Mouse (Mus musculus): Measurements from ENCODE around the gene Rgl2. TPM values are rescaled to one million over a fixed set of nuclear protein-coding genes. Genes with fewer than 3 reads are reported as not detected.
"Not testable (repeated sequence)": the region's sequence is repeated elsewhere in the genome, so short reads cannot be mapped to it uniquely, and the experiment has no call there.

The Rgl2 gene
- polyA plus RNA-seq, 1 experiment: 171 TPM

- Histone ChIP-seq H3K4me3 (replicated peaks; ENCODE audit: insufficient read depth, low read depth, low read length) (no peak overlapping the region), H3K4me1 (ENCODE audit: control insufficient read depth, insufficient read depth, low read length) (no peaks in the 10 kb centered on the region), H3K27ac (ENCODE audit: insufficient read depth, low read length) (no peak overlapping the region), H3K27me3 (ENCODE audit: control insufficient read depth, insufficient read depth, low read length) (no peaks in the 10 kb centered on the region)
- no peak for DNase-seq
- WGBS: 13% methylated on average over 7 of the region's 7 CpGs
- no peak for TF ChIP-seq CTCF (IDR thresholded peaks at IDR 0.05; ENCODE audit: borderline replicate concordance, insufficient read depth, low read depth, low read length)
- no peak for TF ChIP-seq POLR2A (IDR thresholded peaks at IDR 0.05; ENCODE audit: borderline replicate concordance, insufficient read depth, low read length)
Measured at GRCm38 (mm10) chr17:33892429-33892828, 36.9 kb upstream of the Rgl2 start.

- DNase-seq; H3K4me1 ChIP-seq (ENCODE audit: control insufficient read depth, insufficient read depth, low read length); H3K27me3 ChIP-seq (ENCODE audit: control insufficient read depth, insufficient read depth, low read length); H3K4me3 ChIP-seq (replicated peaks; ENCODE audit: insufficient read depth, low read depth, low read length); H3K27ac ChIP-seq (ENCODE audit: insufficient read depth, low read length): not testable (repeated sequence)
- 83% methylated on average over 4 of the region's 4 CpGs for WGBS
Measured at GRCm38 (mm10) chr17:33893011-33893410, 36.3 kb upstream of the Rgl2 start.

- Histone ChIP-seq H3K27ac (ENCODE audit: insufficient read depth, low read length) (no peak overlapping the region), H3K4me3 (replicated peaks; ENCODE audit: insufficient read depth, low read depth, low read length) (no peak overlapping the region), H3K4me1 (ENCODE audit: control insufficient read depth, insufficient read depth, low read length) (no peaks in the 10 kb centered on the region), H3K27me3 (ENCODE audit: control insufficient read depth, insufficient read depth, low read length) (no peaks in the 10 kb centered on the region)
- WGBS: 46% methylated on average over 6 of the region's 6 CpGs
- no peak for DNase-seq
- TF ChIP-seq POLR2A (IDR thresholded peaks at IDR 0.05; ENCODE audit: borderline replicate concordance, insufficient read depth, low read length) (no peak), CTCF (IDR thresholded peaks at IDR 0.05; ENCODE audit: borderline replicate concordance, insufficient read depth, low read depth, low read length) (peak; percentile 60)
Measured at GRCm38 (mm10) chr17:33897114-33897794, 32.1 kb upstream of the Rgl2 start.

- not testable (repeated sequence) for H3K27me3 ChIP-seq (ENCODE audit: control insufficient read depth, insufficient read depth, low read length); H3K27ac ChIP-seq (ENCODE audit: insufficient read depth, low read length); DNase-seq; H3K4me3 ChIP-seq (replicated peaks; ENCODE audit: insufficient read depth, low read depth, low read length); H3K4me1 ChIP-seq (ENCODE audit: control insufficient read depth, insufficient read depth, low read length)
- 83% methylated on average over 4 of the region's 4 CpGs for WGBS
Measured at GRCm38 (mm10) chr17:33898193-33898592, 31.1 kb upstream of the Rgl2 start.

- 71% methylated on average over 4 of the region's 4 CpGs for WGBS
- H3K4me3 ChIP-seq (replicated peaks; ENCODE audit: insufficient read depth, low read depth, low read length): no peak overlapping the region
- TF ChIP-seq CTCF (IDR thresholded peaks at IDR 0.05; ENCODE audit: borderline replicate concordance, insufficient read depth, low read depth, low read length) (no peak), POLR2A (IDR thresholded peaks at IDR 0.05; ENCODE audit: borderline replicate concordance, insufficient read depth, low read length) (no peak)
Measured at GRCm38 (mm10) chr17:33899642-33900041, 29.7 kb upstream of the Rgl2 start.

GRCm38 (mm10) chr17:33900281-33900988 is 28.9 kb upstream of the Rgl2 start:
- TF ChIP-seq CTCF (IDR thresholded peaks at IDR 0.05; ENCODE audit: borderline replicate concordance, insufficient read depth, low read depth, low read length): no peak
- no peak for TF ChIP-seq POLR2A (IDR thresholded peaks at IDR 0.05; ENCODE audit: borderline replicate concordance, insufficient read depth, low read length)

More at GRCm38 (mm10) chr17:33899642-33900041, 29.7 kb upstream of the Rgl2 start:
- Histone ChIP-seq H3K27me3 (ENCODE audit: control insufficient read depth, insufficient read depth, low read length) (no peaks in the 10 kb centered on the region), H3K27ac (ENCODE audit: insufficient read depth, low read length) (no peak overlapping the region), H3K4me1 (ENCODE audit: control insufficient read depth, insufficient read depth, low read length) (no peaks in the 10 kb centered on the region)
- DNase-seq: no peak

GRCm38 (mm10) chr17:33900989-33901314 is 28.4 kb upstream of the Rgl2 start:
- no peak for TF ChIP-seq POLR2A (IDR thresholded peaks at IDR 0.05; ENCODE audit: borderline replicate concordance, insufficient read depth, low read length)
- TF ChIP-seq CTCF (IDR thresholded peaks at IDR 0.05; ENCODE audit: borderline replicate concordance, insufficient read depth, low read depth, low read length): no peak
- H3K4me3 ChIP-seq (replicated peaks; ENCODE audit: insufficient read depth, low read depth, low read length): no peak overlapping the region
- 72% methylated on average over 4 of the region's 4 CpGs for WGBS

More at GRCm38 (mm10) chr17:33900281-33900988, 28.9 kb upstream of the Rgl2 start:
- H3K4me1 ChIP-seq (ENCODE audit: control insufficient read depth, insufficient read depth, low read length): no peaks in the 10 kb centered on the region
- WGBS: 36% methylated on average over 7 of the region's 7 CpGs
- no peaks in the 10 kb centered on the region for H3K27me3 ChIP-seq (ENCODE audit: control insufficient read depth, insufficient read depth, low read length)
- peak in 1 of 2 experiments; percentile 37 for DNase-seq
- no peak overlapping the region for H3K4me3 ChIP-seq (replicated peaks; ENCODE audit: insufficient read depth, low read depth, low read length)
- H3K27ac ChIP-seq (ENCODE audit: insufficient read depth, low read length): no peak overlapping the region

GRCm38 (mm10) chr17:33901653-33902052 is 27.7 kb upstream of the Rgl2 start:
- H3K27me3 ChIP-seq (ENCODE audit: control insufficient read depth, insufficient read depth, low read length): no peaks in the 10 kb centered on the region
- no peak overlapping the region for H3K4me3 ChIP-seq (replicated peaks; ENCODE audit: insufficient read depth, low read depth, low read length)
- no peak overlapping the region for H3K27ac ChIP-seq (ENCODE audit: insufficient read depth, low read length)
- no peak for DNase-seq
- TF ChIP-seq CTCF (IDR thresholded peaks at IDR 0.05; ENCODE audit: borderline replicate concordance, insufficient read depth, low read depth, low read length): no peak
- no peak for TF ChIP-seq POLR2A (IDR thresholded peaks at IDR 0.05; ENCODE audit: borderline replicate concordance, insufficient read depth, low read length)
- no peaks in the 10 kb centered on the region for H3K4me1 ChIP-seq (ENCODE audit: control insufficient read depth, insufficient read depth, low read length)
- WGBS: 68% methylated on average over 4 of the region's 4 CpGs

More at GRCm38 (mm10) chr17:33900989-33901314, 28.4 kb upstream of the Rgl2 start:
- no peaks in the 10 kb centered on the region for H3K4me1 ChIP-seq (ENCODE audit: control insufficient read depth, insufficient read depth, low read length)
- no peak overlapping the region for H3K27ac ChIP-seq (ENCODE audit: insufficient read depth, low read length)
- DNase-seq: no peak
- no peaks in the 10 kb centered on the region for H3K27me3 ChIP-seq (ENCODE audit: control insufficient read depth, insufficient read depth, low read length)

Measured in cerebellum, adult 2 months (tissue).